Mouse (Mus musculus) liver, adult 2 months (tissue): Measurements from ENCODE around the gene Ppp1r26.

Experiments used
- CTCF ChIP-seq: fragments of 200-500 bp; IDR thresholded peaks from 2 replicates; pipeline ENCODE4 v1.5.1; 2011; ENCODE audit warnings: low read depth, low read length, control low read depth
- POLR2A ChIP-seq: fragments of 200-500 bp; IDR thresholded peaks from 2 replicates; pipeline ENCODE4 v1.6.1; 2011; ENCODE audit warnings: low read length, control low read depth; ENCODE audit not compliant: insufficient read depth; ENCODE audit errors: extremely low read depth

DNA sequence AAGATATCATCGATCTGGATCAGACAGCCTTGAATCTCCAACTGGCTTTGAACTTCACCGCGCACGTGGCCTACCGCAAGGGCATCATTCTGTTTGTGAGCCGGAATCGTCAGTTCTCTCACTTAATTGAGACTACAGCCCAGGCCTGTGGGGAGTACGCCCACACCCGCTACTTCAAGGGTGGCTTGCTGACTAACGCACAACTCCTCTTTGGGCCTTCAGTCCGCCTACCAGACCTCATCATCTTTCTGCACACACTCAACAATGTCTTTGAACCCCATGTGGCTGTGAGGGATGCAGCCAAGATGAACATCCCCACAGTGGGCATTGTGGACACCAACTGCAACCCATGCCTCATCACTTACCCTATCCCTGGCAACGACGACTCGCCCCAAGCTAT lies 22.9 kb downstream of the Ppp1r26 start:
- TF ChIP-seq POLR2A, result no peak
- TF ChIP-seq CTCF, result no peak
